Mouse (Mus musculus) hindbrain, postnatal 0 days (tissue): ENCODE data around the gene Dmwd. TPM values are rescaled to one million over a fixed set of nuclear protein-coding genes. Genes with fewer than 3 reads are reported as not detected.

ENCODE experiments used
- ATAC-seq: fragments of 200-750 bp; cut with Nextera tagmentation; 2 replicates; pipeline ENCODE4 v1.8.0; 2017; ENCODE audit warnings: mild to moderate bottlenecking, moderate TSS enrichment, moderate library complexity
- DNase-seq: peaks from one replicate; pipeline ENCODE4 v3.0.0-alpha.2; 2015; ENCODE audit warnings: low spot score
- H3K27ac ChIP-seq: fragments of 300-500 bp; sonication (generic); 2 replicates; pipeline ENCODE4 v1.5.1; 2014; ENCODE audit warnings: mild to moderate bottlenecking
- H3K27me3 ChIP-seq: fragments of 300-500 bp; sonication (generic); 2 replicates; pipeline ENCODE4 v1.6.1; 2014; ENCODE audit warnings: low read length, mixed read lengths; ENCODE audit not compliant: insufficient read depth
- H3K36me3 ChIP-seq: fragments of 300-500 bp; sonication (generic); 2 replicates; pipeline ENCODE4 v1.6.1; 2014; ENCODE audit warnings: low read length, mixed read lengths; ENCODE audit not compliant: insufficient read depth
- H3K4me1 ChIP-seq: fragments of 300-500 bp; sonication (generic); 2 replicates; pipeline ENCODE4 v1.6.1; 2014; ENCODE audit warnings: antibody characterized with exemption, low read length, mixed read lengths; ENCODE audit not compliant: insufficient read depth
- H3K4me2 ChIP-seq: fragments of 300-500 bp; sonication (generic); 2 replicates; pipeline ENCODE4 v1.6.1; 2014; ENCODE audit warnings: low read depth, mild to moderate bottlenecking, low read length, moderate library complexity, mixed read lengths
- H3K4me3 ChIP-seq: fragments of 300-500 bp; sonication (generic); 2 replicates; pipeline ENCODE4 v1.5.1; 2014; ENCODE audit warnings: low read length
- H3K9ac ChIP-seq: fragments of 300-500 bp; sonication (generic); replicated peaks from 2 replicates; pipeline ENCODE4 v1.6.1; 2014; ENCODE audit warnings: mild to moderate bottlenecking, low read length, moderate library complexity, mixed read lengths
- H3K9me3 ChIP-seq: fragments of 300-500 bp; sonication (generic); 2 replicates; pipeline ENCODE4 v1.6.1; 2016; ENCODE audit warnings: low read length, mixed read lengths
- CTCF ChIP-seq: IDR thresholded peaks from 2 replicates; pipeline ENCODE4 v1.5.1; 2016; ENCODE audit warnings: antibody characterized with exemption, control low read depth, low read depth
- WGBS: fragments of 180-500 bp; shearing (Covaris S2); extraction: QIAGEN DNeasy Blood & Tissue Kit; methylation state at CpG from one replicate; pipeline ENCODE4 v1.1.7; 2014; 5-methylcytosine and 5-hydroxymethylcytosine counted together
- polyA plus RNA-seq: library from polyadenylated mRNA; unstranded; fragments of >200 nt; fragmentation: Nextera tagmentation; extraction: Ambion mirVana; gene quantifications from 2 replicates; pipeline ENCODE4 v1.2.1, GENCODE M21; 2015
- total RNA-seq: library from RNA; depleted of rRNA; stranded (reverse); fragments of >200 nt; gene quantifications from 2 replicates; pipeline ENCODE4 v1.2.3, GENCODE M21; 2014

Dmwd gene
- total and polyA plus RNA-seq, 2 experiments from 2014 or later = 30.9 to 151 TPM

DNA sequence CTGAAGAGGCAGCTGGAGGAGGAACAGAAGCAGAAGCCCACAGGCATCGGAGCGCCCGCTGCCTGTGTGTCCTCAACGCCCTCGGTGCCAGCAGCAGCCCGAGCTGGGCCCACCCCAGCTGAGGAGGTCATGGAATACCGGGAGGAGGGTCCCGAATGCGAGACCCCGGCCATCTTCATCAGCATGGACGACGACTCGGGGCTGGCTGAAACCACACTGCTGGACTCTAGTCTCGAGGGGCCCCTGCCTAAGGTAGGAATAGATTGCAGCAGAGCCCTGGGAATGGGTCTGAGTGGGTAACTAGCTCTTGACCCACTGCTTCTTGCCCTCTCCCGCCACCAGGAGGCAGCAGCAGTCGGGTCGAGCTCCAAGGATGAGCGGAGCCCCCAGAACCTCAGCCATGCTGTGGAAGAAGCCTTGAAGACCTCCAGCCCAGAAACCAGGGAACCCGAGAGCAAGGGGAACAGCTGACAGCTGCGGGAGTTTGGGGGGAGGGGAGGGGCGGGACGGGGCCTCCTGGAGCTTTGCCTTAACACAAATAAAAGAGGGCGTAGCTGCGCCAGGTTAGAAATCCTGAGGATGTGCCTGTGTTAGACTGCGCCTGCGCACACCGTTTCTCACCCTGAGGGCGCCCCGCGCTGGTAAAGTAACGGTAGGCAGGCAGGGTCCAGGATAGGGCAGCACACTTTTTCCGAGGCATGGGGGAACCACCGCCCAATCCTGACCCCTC, 21.8 kb upstream of the Dmwd start, which contains the start of gene Rsph6a:
Gene Rsph6a (plus strand): TSS at position 644 of the 730 bp plus-strand sequence.
- 0 out of 2 replicates have a peak within 1 kb of the TSS, but pooled peaks have one; percentile 7 for H3K4me3 ChIP-seq
- ATAC-seq = peak; percentile 83
- DNase-seq = peak; percentile 87
- H3K27me3 ChIP-seq = no peaks in the 10 kb centered on the region
- no peaks in the 10 kb centered on the region for H3K9me3 ChIP-seq
- H3K36me3 ChIP-seq = peaks cover 18% of the 10 kb centered on the region
- no peak within 1 kb of the TSS for H3K27ac ChIP-seq
- peak; percentile 83 for TF ChIP-seq CTCF
- no peaks in the 10 kb centered on the region for H3K4me1 ChIP-seq
- peak within 1 kb of the TSS; percentile 22; the same call in 1 of the 2 replicates for H3K9ac ChIP-seq
- 26% methylated on average over 32 of the region's 33 CpGs for WGBS
- peak within 1 kb of the TSS; percentile 50 for H3K4me2 ChIP-seq

GRCm38 (mm10) chr7:19054777-19055076, 21.3 kb upstream of the Dmwd start:
- no peak for TF ChIP-seq CTCF
- Histone ChIP-seq H3K36me3 (peaks cover 13% of the 10 kb centered on the region), H3K4me1 (no peaks in the 10 kb centered on the region), H3K4me2 (peak overlapping the region; percentile 50), H3K27me3 (no peaks in the 10 kb centered on the region), H3K27ac (no peak overlapping the region), H3K9ac (peak overlapping the region; percentile 22; the same call in 1 of the 2 replicates), H3K4me3 (0 out of 2 replicates have a peak overlapping the region, but pooled peaks have one; percentile 7), H3K9me3 (no peaks in the 10 kb centered on the region)
- 68% methylated on average over 9 of the region's 9 CpGs for WGBS
- DNase-seq (no peak), ATAC-seq (peak; percentile 43)

DNA sequence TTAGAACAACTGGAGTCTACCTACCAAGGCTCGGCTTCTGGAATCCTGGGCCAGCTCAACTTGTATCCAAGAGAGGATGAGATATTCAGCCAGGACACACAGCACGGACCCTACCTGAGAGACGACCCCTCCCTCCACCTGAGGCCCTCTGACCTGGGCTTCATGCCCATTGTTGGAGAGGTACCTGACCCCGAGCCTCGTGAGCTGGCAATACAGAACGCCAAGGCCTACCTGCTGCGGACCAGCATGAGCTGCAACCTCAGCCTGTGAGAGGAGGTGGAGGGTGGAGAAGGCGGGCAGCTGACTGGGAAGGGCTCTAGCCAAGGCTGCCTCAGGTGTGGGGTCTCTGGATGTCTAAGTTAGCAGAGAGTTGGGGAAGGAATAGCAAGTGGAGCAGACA, 20.9 kb upstream of the Dmwd start:
- ATAC-seq (no peak), DNase-seq (no peak)
- no peak overlapping the region for H3K27ac ChIP-seq
- H3K4me2 ChIP-seq = no peak overlapping the region
- H3K9me3 ChIP-seq = no peaks in the 10 kb centered on the region
- no peak for TF ChIP-seq CTCF
- H3K9ac ChIP-seq = no peak overlapping the region
- no peaks in the 10 kb centered on the region for H3K4me1 ChIP-seq
- H3K4me3 ChIP-seq = no peak overlapping the region
- 92% methylated on average over 8 of the region's 8 CpGs for WGBS
- no peaks in the 10 kb centered on the region for H3K27me3 ChIP-seq
- H3K36me3 ChIP-seq = peaks cover 9% of the 10 kb centered on the region; the same call in 1 of the 2 replicates

DNA sequence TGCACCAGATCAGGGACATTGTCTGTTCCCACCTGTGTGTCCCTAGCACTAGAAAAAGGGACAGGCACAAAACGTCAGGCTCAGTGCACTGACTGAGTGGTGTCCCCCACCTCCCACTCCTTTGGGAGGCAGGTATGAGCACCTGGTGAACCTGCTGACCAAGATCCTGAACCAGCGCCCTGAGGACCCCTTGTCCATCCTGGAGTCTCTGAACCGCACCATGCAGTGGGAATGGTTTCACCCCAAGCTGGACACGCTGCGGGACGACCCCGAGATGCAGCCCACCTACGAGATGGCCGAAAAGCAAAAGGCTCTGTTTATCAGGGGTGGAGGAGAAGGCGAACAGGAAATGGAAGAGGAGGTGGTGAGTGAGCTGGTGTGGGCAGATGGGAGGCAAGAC, 18.6 kb upstream of the Dmwd start:
- H3K9ac ChIP-seq = no peak overlapping the region
- DNase-seq (no peak), ATAC-seq (no peak)
- H3K27me3 ChIP-seq = no peaks in the 10 kb centered on the region
- H3K9me3 ChIP-seq = no peaks in the 10 kb centered on the region
- no peaks in the 10 kb centered on the region for H3K36me3 ChIP-seq
- H3K4me3 ChIP-seq = no peak overlapping the region
- H3K4me1 ChIP-seq = no peaks in the 10 kb centered on the region
- no peak overlapping the region for H3K27ac ChIP-seq
- TF ChIP-seq CTCF = no peak
- no peak overlapping the region for H3K4me2 ChIP-seq
- WGBS = 93% methylated on average over 10 of the region's 10 CpGs

DNA sequence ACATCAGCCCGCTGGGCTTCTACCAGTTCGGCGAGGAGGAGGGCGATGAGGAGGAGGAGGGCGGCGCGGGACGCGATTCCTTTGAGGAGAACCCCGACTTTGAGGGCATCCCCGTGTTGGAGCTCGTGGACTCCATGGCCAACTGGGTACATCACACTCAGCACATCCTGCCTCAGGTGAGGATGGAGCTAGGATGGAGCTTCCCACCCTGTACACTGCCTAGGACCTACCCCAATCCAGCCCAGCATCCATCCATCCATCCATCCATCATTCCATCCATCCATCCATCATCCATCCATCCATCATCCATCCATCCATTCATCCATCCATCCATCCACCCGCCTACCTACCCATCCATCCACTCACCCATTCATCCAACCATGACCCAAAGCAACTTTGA, 10.1 kb upstream of the Dmwd start:
- Histone ChIP-seq H3K9me3 (no peaks in the 10 kb centered on the region), H3K27me3 (peaks cover 13% of the 10 kb centered on the region), H3K4me3 (peak overlapping the region; percentile 6), H3K4me2 (peak overlapping the region; percentile 30), H3K36me3 (no peaks in the 10 kb centered on the region), H3K9ac (no peak overlapping the region), H3K27ac (no peak overlapping the region), H3K4me1 (no peaks in the 10 kb centered on the region)
- TF ChIP-seq CTCF = no peak
- ATAC-seq (no peak), DNase-seq (no peak)
- 48% methylated on average over 13 of the region's 13 CpGs for WGBS

GRCm38 (mm10) chr7:19067063-19067462, 9.0 kb upstream of the Dmwd start:
- no peak for ATAC-seq

GRCm38 (mm10) chr7:19067935-19068334, 8.1 kb upstream of the Dmwd start:
- no peak overlapping the region for H3K9ac ChIP-seq

More at GRCm38 (mm10) chr7:19067063-19067462, 9.0 kb upstream of the Dmwd start:
- no peak overlapping the region for H3K4me3 ChIP-seq
- H3K27ac ChIP-seq = no peak overlapping the region
- no peaks in the 10 kb centered on the region for H3K4me1 ChIP-seq
- peaks cover 13% of the 10 kb centered on the region for H3K27me3 ChIP-seq
- H3K4me2 ChIP-seq = no peak overlapping the region
- 47% methylated on average over 14 of the region's 14 CpGs for WGBS
- no peaks in the 10 kb centered on the region for H3K36me3 ChIP-seq
- DNase-seq = no peak
- no peaks in the 10 kb centered on the region for H3K9me3 ChIP-seq
- TF ChIP-seq CTCF = no peak
- no peak overlapping the region for H3K9ac ChIP-seq

More at GRCm38 (mm10) chr7:19067935-19068334, 8.1 kb upstream of the Dmwd start:
- peaks cover 13% of the 10 kb centered on the region for H3K27me3 ChIP-seq
- no peak overlapping the region for H3K4me2 ChIP-seq
- 70% methylated on average over 13 of the region's 14 CpGs for WGBS
- ATAC-seq (no peak), DNase-seq (no peak)
- no peak overlapping the region for H3K27ac ChIP-seq
- no peaks in the 10 kb centered on the region for H3K4me1 ChIP-seq
- H3K4me3 ChIP-seq = no peak overlapping the region
- TF ChIP-seq CTCF = no peak
- H3K9me3 ChIP-seq = no peaks in the 10 kb centered on the region
- no peaks in the 10 kb centered on the region for H3K36me3 ChIP-seq
